Mouse (Mus musculus): Measurements from ENCODE around the gene Sap18.

DNA sequence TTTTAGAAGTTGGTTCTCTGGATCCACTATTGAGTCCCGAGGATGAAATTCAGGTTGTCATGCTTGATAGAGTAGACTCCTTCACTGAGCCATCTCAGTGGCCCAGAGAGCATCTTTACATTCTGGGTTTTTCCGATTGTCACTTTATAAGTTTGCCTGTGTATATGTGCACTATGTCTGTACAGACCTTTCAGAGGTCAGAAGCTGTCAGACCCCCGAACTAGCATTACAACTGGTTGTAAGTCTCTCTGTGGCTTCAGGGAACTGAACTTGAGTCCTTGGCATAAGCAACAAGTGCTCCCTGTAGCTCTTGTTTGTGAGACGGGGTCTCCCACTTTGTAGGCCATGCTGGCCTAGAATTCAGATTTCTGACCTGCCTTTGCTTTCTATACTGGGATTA lies 5.8 kb downstream of the Sap18 start:
- no peak for TF ChIP-seq POLR2A (IDR thresholded peaks at IDR 0.05; ENCODE audit: low read depth, low read length)
- no peak for TF ChIP-seq CTCF (IDR thresholded peaks at IDR 0.05; ENCODE audit: extremely low read depth, insufficient read length, insufficient replicate concordance, low read depth, low read length)

Measured in small intestine, adult 2 months (tissue).